Mouse (Mus musculus) kidney, adult 11 months (tissue): ENCODE data around the gene Lpin3.

Experiments used
- DNase-seq: peaks from one replicate; pipeline ENCODE4 v3.0.0; 2022

Gene Lpin3

GRCm38 (mm10) chr2:160940930-160941709 is 60.6 kb downstream of the Lpin3 start:
- DNase-seq = no peak

- DNase-seq = no peak
These were observed 62.0 kb downstream of the Lpin3 start for GRCm38 (mm10) chr2:160942443-160942842.

GRCm38 (mm10) chr2:160951595-160951994 is 71.1 kb downstream of the Lpin3 start:
- no peak for DNase-seq

- DNase-seq = no peak
These were observed 72.8 kb downstream of the Lpin3 start for GRCm38 (mm10) chr2:160953131-160953873.

- DNase-seq = no peak
These were observed 74.1 kb downstream of the Lpin3 start for GRCm38 (mm10) chr2:160954541-160954940.

- DNase-seq = no peak
These were observed 74.9 kb downstream of the Lpin3 start for GRCm38 (mm10) chr2:160955331-160955730.
